Mouse (Mus musculus): Measurements from ENCODE around the gene Ttc28.

DNA sequence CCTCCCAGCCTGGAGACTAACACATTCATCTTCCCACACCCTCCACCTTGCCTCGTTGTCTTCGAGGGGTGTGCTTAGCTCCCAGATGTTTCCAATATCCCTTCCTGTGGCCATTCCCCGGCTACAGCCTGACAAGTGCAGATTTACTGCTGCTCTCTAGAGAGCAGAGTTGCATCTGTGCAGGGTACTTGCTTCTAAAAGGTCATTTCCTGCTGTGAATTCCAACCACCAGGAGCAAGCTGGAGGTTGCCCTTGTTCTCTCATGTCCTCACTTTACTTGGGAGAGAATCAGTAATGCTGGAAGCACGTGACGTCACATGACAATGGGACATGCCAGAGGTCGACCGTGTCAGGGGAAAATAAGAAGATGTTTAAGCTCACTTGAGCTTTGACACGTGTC lies 131.7 kb downstream of the Ttc28 start:
- TF ChIP-seq CTCF (IDR thresholded peaks at IDR 0.05; ENCODE audit: insufficient read depth, low read length) (no peak), POLR2A (IDR thresholded peaks at IDR 0.05; ENCODE audit: borderline replicate concordance, extremely low read depth, low read depth, low read length) (no peak)
